1 mouse cellular context compared by ENCODE assay signal in genomic region chr16:44199066-44199703, GRCm38 (mm10).
TF ChIP-seq lines count a peak whose summit lies in the region.

No protein-coding gene starts in this region.

TF ChIP-seq in CH12.LX, 34 proteins besides CTCF, POLR2A, EP300 and RAD21 (continued from another document):
- TF ChIP-seq UBTF (IDR thresholded peaks at IDR 0.05; ENCODE audit: low read depth, low read length) (no peak), POLR2AphosphoS2 (IDR thresholded peaks at IDR 0.05; ENCODE audit: low read depth, low read length) (no peak), ZNF384 (IDR thresholded peaks at IDR 0.05; ENCODE audit: low read depth, low read length) (peak; percentile 95), IRF4 (IDR thresholded peaks at IDR 0.05; ENCODE audit: low read depth, low read length) (peak; percentile 85), BHLHE40 (IDR thresholded peaks at IDR 0.05; ENCODE audit: low read depth, low read length) (peak; percentile 80), NRF1 (IDR thresholded peaks at IDR 0.05; ENCODE audit: low read depth, low read length) (no peak), MYC (IDR thresholded peaks at IDR 0.05; ENCODE audit: low read depth, low read length) (0 out of 2 replicates have a peak, but pooled peaks have one; percentile 54), JUN (IDR thresholded peaks at IDR 0.05; ENCODE audit: insufficient read depth, low read depth, low read length) (peak; percentile 27; the same call in 1 of the 2 replicates), USF2 (conservative IDR thresholded peaks at IDR 0.05; ENCODE audit: low read depth, low read length) (no peak)
